Mouse (Mus musculus): Measurements from ENCODE around the gene 2210016L21Rik. TPM values are rescaled to one million over a fixed set of nuclear protein-coding genes. Genes with fewer than 3 reads are reported as not detected.
A peak's percentile ranks its signal among the peaks of the same experiment; 100 is the strongest.

2210016L21Rik gene
- polyA plus RNA-seq, 1 experiment from 2014 or later: 50.7 TPM

DNA sequence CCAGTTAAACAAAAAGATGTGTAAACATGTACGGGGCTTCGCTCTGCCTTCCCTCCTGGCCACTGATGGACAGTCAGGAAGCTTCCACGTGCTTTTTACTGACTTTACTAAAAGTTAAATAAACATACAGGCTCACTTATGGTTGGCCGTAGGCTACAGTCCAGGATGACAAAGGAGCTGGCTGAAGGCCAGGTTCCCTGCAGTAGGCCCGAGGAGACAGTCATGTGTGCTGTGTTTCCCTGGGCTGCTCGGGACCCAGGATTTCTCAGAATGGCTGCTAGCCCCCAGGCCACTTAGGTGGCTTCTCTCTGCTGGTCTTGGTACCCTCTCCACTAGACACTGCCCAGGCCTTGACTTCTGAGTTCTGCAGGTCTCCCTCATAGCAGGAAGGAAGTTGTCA, 6.9 kb downstream of the 2210016L21Rik start:
- Histone ChIP-seq H3K4me2 (ENCODE audit: low read depth, low read length) (no peak overlapping the region), H3K4me1 (ENCODE audit: control insufficient read depth, insufficient read depth, low read length) (no peaks in the 10 kb centered on the region), H3K27me3 (ENCODE audit: control insufficient read depth, insufficient read depth, low read length) (no peaks in the 10 kb centered on the region), H3K9me3 (replicated peaks; ENCODE audit: control insufficient read depth, low read length) (no peaks in the 10 kb centered on the region), H3K4me3 (ENCODE audit: low read depth, low read length) (no peak overlapping the region), H3K27ac (replicated peaks; ENCODE audit: low read depth, low read length) (0 out of 2 replicates have a peak overlapping the region, but pooled peaks have one; percentile 8), H3K36me3 (replicated peaks; ENCODE audit: control insufficient read depth, insufficient read depth, low read depth, low read length) (peaks cover 8% of the 10 kb centered on the region), H3K9ac (replicated peaks; ENCODE audit: low read length) (no peak overlapping the region)
- DNase-seq (ENCODE audit: low spot score) (no peak), ATAC-seq (replicated peaks; ENCODE audit: insufficient number of reproducible peaks, low FRiP score, low TSS enrichment, low read depth) (no peak)
- WGBS: 75% methylated on average over 6 of the region's 6 CpGs

DNA sequence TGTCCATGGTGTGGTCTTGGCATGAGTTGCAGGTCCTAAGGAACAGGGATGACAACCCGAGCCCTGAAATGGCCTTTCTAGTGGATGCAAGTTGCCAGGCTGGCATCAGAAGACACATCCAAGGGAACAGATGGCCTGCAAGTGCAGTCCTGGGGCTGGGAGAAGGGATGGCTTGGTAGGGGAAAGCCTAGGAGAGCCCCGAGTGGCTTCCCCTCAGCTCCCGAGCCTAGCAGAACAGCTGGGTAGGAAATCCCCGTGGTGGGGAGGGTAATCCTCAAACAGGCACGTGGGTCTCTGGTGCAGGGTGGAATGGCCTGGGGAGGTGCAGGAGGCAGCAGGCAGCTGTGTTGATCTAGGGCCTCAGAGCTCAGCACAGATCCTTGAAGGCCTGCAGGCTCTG, 7.4 kb downstream of the 2210016L21Rik start:
- no peak overlapping the region for H3K4me2 ChIP-seq (ENCODE audit: low read depth, low read length)
- H3K27me3 ChIP-seq (ENCODE audit: control insufficient read depth, insufficient read depth, low read length): no peaks in the 10 kb centered on the region
- no peak overlapping the region for H3K9ac ChIP-seq (replicated peaks; ENCODE audit: low read length)
- 0 out of 2 replicates have a peak overlapping the region, but pooled peaks have one; percentile 8 for H3K27ac ChIP-seq (replicated peaks; ENCODE audit: low read depth, low read length)
- H3K9me3 ChIP-seq (replicated peaks; ENCODE audit: control insufficient read depth, low read length): no peaks in the 10 kb centered on the region
- peaks cover 8% of the 10 kb centered on the region for H3K36me3 ChIP-seq (replicated peaks; ENCODE audit: control insufficient read depth, insufficient read depth, low read depth, low read length)
- ATAC-seq (replicated peaks; ENCODE audit: insufficient number of reproducible peaks, low FRiP score, low TSS enrichment, low read depth): no peak; the same call in 1 of the 2 replicates
- H3K4me3 ChIP-seq (ENCODE audit: low read depth, low read length): no peak overlapping the region
- WGBS: 66% methylated on average over 5 of the region's 5 CpGs
- no peaks in the 10 kb centered on the region for H3K4me1 ChIP-seq (ENCODE audit: control insufficient read depth, insufficient read depth, low read length)
- no peak for DNase-seq (ENCODE audit: low spot score)

DNA sequence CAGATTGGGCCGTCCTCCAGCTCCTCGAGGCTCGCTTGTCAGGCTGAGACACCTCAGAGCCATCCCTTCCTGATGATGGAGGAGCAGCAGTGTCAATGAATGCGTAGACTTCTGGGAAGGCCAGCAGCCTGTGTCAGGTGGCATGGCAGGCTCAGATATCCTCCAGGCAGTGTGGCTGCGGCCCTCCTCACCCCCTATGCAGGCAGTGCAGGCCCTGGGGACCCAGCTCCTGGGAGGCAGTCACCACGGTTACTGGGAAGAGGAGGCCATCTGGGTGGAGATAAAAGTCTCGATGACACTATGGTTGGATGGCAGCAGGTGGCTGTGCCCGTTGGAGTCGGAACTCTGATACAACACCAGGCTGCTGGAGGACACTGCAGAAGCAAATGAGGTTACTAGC, 7.9 kb downstream of the 2210016L21Rik start:
- no peak overlapping the region for H3K27ac ChIP-seq (replicated peaks; ENCODE audit: low read depth, low read length)
- H3K9ac ChIP-seq (replicated peaks; ENCODE audit: low read length): no peak overlapping the region
- H3K4me2 ChIP-seq (ENCODE audit: low read depth, low read length): no peak overlapping the region
- H3K9me3 ChIP-seq (replicated peaks; ENCODE audit: control insufficient read depth, low read length): no peaks in the 10 kb centered on the region
- DNase-seq (ENCODE audit: low spot score) (no peak), ATAC-seq (replicated peaks; ENCODE audit: insufficient number of reproducible peaks, low FRiP score, low TSS enrichment, low read depth) (no peak)
- H3K4me1 ChIP-seq (ENCODE audit: control insufficient read depth, insufficient read depth, low read length): no peaks in the 10 kb centered on the region
- peaks cover 8% of the 10 kb centered on the region for H3K36me3 ChIP-seq (replicated peaks; ENCODE audit: control insufficient read depth, insufficient read depth, low read depth, low read length)
- H3K27me3 ChIP-seq (ENCODE audit: control insufficient read depth, insufficient read depth, low read length): no peaks in the 10 kb centered on the region
- H3K4me3 ChIP-seq (ENCODE audit: low read depth, low read length): no peak overlapping the region
- 84% methylated on average over 9 of the region's 9 CpGs for WGBS

DNA sequence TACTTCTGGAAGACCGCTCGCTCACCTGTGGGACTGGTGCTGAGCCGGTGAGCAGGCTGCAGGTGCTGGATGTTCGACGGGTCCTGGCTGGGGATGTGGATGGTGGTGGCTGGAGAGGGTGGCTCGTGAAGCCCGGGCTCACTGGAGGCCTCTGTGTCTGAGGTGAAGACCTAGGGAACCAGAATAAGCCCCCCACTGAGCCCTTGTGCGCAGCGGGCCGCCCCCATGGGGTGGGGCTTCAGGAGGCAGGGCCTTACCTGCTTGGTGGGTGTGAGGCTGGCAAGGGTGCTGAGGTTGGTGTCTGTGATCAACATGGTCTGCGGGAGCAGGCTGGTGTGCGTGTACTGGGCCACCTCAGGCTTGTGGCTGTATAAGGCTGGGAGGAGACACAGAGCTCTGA, 8.7 kb downstream of the 2210016L21Rik start:
- H3K4me2 ChIP-seq (ENCODE audit: low read depth, low read length): no peak overlapping the region
- no peak for DNase-seq (ENCODE audit: low spot score)
- H3K9me3 ChIP-seq (replicated peaks; ENCODE audit: control insufficient read depth, low read length): no peaks in the 10 kb centered on the region
- H3K4me1 ChIP-seq (ENCODE audit: control insufficient read depth, insufficient read depth, low read length): no peaks in the 10 kb centered on the region
- H3K27me3 ChIP-seq (ENCODE audit: control insufficient read depth, insufficient read depth, low read length): no peaks in the 10 kb centered on the region
- H3K4me3 ChIP-seq (ENCODE audit: low read depth, low read length): no peak overlapping the region
- no peak overlapping the region for H3K27ac ChIP-seq (replicated peaks; ENCODE audit: low read depth, low read length)
- H3K9ac ChIP-seq (replicated peaks; ENCODE audit: low read length): no peak overlapping the region
- ATAC-seq (replicated peaks; ENCODE audit: insufficient number of reproducible peaks, low FRiP score, low TSS enrichment, low read depth): no peak
- H3K36me3 ChIP-seq (replicated peaks; ENCODE audit: control insufficient read depth, insufficient read depth, low read depth, low read length): peaks cover 8% of the 10 kb centered on the region
- WGBS: 64% methylated on average over 12 of the region's 12 CpGs

DNA sequence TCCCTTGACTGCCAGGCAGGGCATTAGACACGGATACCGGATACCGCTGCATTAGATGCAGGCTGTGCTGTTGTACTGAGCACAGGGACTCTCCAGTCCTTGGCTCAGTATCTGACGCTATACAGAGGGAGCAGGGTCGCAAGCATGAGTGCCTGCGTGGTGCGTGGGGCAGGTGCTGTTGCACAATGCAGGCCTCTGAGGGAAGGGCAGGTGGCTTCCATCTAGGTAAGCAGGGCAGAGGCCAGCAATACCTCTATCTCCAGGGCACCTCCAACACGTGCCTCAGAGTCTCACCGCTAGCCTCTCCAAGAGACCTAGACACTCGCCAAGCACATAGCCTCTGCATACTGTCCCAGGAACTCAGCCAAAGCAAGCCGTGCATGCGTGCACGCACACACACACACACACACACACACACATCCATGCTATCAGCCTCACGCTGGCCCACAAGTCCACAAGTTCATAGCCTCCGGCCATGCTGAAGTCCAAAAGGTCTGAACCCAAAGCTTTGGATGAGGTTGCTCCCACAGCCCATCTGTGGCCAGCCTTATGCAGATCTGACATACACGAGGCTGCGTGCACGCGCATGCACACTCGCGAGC, 9.4 kb downstream of the 2210016L21Rik start:
- Histone ChIP-seq H3K4me2 (ENCODE audit: low read depth, low read length) (no peak overlapping the region), H3K27ac (replicated peaks; ENCODE audit: low read depth, low read length) (no peak overlapping the region), H3K36me3 (replicated peaks; ENCODE audit: control insufficient read depth, insufficient read depth, low read depth, low read length) (peaks cover 8% of the 10 kb centered on the region), H3K9ac (replicated peaks; ENCODE audit: low read length) (no peak overlapping the region), H3K27me3 (ENCODE audit: control insufficient read depth, insufficient read depth, low read length) (no peaks in the 10 kb centered on the region), H3K9me3 (replicated peaks; ENCODE audit: control insufficient read depth, low read length) (no peaks in the 10 kb centered on the region), H3K4me1 (ENCODE audit: control insufficient read depth, insufficient read depth, low read length) (no peaks in the 10 kb centered on the region), H3K4me3 (ENCODE audit: low read depth, low read length) (no peak overlapping the region)
- DNase-seq (ENCODE audit: low spot score) (no peak), ATAC-seq (replicated peaks; ENCODE audit: insufficient number of reproducible peaks, low FRiP score, low TSS enrichment, low read depth) (no peak)
- WGBS: 84% methylated on average over 21 of the region's 21 CpGs

DNA sequence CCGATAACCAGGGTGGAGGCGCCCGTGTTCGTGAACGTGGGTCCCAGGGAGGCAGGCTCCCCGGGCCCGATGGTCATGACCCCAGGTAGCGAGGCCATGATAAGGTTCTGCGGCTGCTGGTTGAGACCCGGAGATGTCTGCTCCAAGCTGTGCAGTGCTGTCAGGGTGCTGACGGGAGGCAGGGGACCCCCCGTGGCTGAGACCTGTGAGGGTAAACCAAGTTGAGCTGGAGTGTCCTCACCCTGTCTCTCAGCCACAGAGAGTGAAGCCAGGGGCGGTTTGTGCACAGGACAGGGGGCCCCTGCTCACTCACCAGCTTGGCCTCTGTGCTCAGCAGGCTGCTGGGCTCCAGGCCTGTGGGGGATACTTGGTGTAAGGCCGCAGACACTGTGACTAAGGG, 11.4 kb downstream of the 2210016L21Rik start:
- no peak overlapping the region for H3K4me3 ChIP-seq (ENCODE audit: low read depth, low read length)
- peaks cover 8% of the 10 kb centered on the region for H3K36me3 ChIP-seq (replicated peaks; ENCODE audit: control insufficient read depth, insufficient read depth, low read depth, low read length)
- WGBS: 86% methylated on average over 14 of the region's 14 CpGs
- H3K27ac ChIP-seq (replicated peaks; ENCODE audit: low read depth, low read length): no peak overlapping the region
- no peak overlapping the region for H3K9ac ChIP-seq (replicated peaks; ENCODE audit: low read length)
- no peaks in the 10 kb centered on the region for H3K9me3 ChIP-seq (replicated peaks; ENCODE audit: control insufficient read depth, low read length)
- no peak for DNase-seq (ENCODE audit: low spot score)
- ATAC-seq (replicated peaks; ENCODE audit: insufficient number of reproducible peaks, low FRiP score, low TSS enrichment, low read depth): no peak
- H3K27me3 ChIP-seq (ENCODE audit: control insufficient read depth, insufficient read depth, low read length): no peaks in the 10 kb centered on the region
- H3K4me2 ChIP-seq (ENCODE audit: low read depth, low read length): no peak overlapping the region
- H3K4me1 ChIP-seq (ENCODE audit: control insufficient read depth, insufficient read depth, low read length): no peaks in the 10 kb centered on the region

DNA sequence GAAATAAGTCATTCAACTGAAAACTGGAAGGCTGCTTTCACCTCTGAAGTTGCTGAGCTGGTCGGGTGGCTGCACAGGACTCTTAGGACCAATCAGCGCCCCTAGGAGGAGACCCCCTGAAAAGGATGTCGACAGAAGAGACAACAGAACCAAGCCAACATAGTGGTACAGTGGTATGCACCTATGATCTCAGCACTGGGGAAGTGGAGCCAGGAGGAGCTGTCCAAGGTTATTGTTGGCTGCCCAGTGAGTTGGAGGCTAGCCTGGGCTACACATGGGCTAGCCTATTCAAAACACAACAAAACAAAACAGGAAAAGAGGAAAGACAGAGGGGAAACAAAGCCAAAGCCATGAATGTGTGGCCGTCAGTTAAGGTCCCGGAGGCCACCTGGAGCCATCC, 16.1 kb downstream of the 2210016L21Rik start:
- Histone ChIP-seq H3K4me3 (ENCODE audit: low read depth, low read length) (no peak overlapping the region), H3K9me3 (replicated peaks; ENCODE audit: control insufficient read depth, low read length) (no peaks in the 10 kb centered on the region), H3K9ac (replicated peaks; ENCODE audit: low read length) (no peak overlapping the region), H3K4me2 (ENCODE audit: low read depth, low read length) (no peak overlapping the region), H3K4me1 (ENCODE audit: control insufficient read depth, insufficient read depth, low read length) (no peaks in the 10 kb centered on the region), H3K27ac (replicated peaks; ENCODE audit: low read depth, low read length) (no peak overlapping the region), H3K27me3 (ENCODE audit: control insufficient read depth, insufficient read depth, low read length) (no peaks in the 10 kb centered on the region), H3K36me3 (replicated peaks; ENCODE audit: control insufficient read depth, insufficient read depth, low read depth, low read length) (no peaks in the 10 kb centered on the region)
- no peak for DNase-seq (ENCODE audit: low spot score)
- 79% methylated on average over 5 of the region's 5 CpGs for WGBS
- no peak for ATAC-seq (replicated peaks; ENCODE audit: insufficient number of reproducible peaks, low FRiP score, low TSS enrichment, low read depth)

DNA sequence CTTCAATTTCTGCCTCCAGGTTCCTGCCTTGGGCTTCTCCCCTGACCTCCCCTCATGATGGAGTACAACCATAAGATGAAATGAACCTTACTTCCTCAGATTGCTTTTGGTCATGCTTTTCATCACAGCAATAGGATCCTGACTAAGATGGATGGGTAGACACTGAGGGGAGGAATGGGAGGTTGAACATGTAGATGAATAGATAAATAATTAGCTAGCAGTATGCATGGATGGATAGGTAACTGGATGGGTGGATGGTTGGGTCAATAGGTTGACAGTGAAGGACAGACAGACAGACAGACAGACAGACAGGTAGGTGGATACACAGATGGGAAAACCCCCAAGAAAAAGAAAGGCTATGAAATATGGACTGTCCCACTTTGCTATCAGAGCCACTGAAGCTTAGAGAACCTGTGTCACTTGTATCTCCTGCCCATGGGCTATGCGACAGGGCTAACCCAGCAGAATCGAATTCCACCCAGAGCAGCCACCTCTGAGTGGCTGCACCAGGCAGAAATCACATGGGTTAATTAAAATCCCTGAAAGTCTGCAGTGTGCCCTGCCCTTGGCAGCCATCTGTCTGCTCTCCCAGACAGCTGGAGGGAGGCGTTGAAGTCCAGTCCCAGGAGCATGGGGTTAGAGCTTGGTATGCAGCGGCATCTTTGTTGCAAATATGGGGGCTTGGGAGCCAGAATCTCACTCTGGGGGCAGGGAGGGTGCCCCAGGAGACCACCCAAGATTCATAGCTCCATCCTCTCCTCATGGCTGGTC, 19.8 kb downstream of the 2210016L21Rik start:
- WGBS: 49% methylated on average over 4 of the region's 4 CpGs
- ATAC-seq (replicated peaks; ENCODE audit: insufficient number of reproducible peaks, low FRiP score, low TSS enrichment, low read depth) (no peak; the same call in 1 of the 2 replicates), DNase-seq (ENCODE audit: low spot score) (peak; percentile 9)
- H3K4me3 ChIP-seq (ENCODE audit: low read depth, low read length): no peak overlapping the region
- no peaks in the 10 kb centered on the region for H3K9me3 ChIP-seq (replicated peaks; ENCODE audit: control insufficient read depth, low read length)
- H3K4me1 ChIP-seq (ENCODE audit: control insufficient read depth, insufficient read depth, low read length): no peaks in the 10 kb centered on the region
- no peaks in the 10 kb centered on the region for H3K36me3 ChIP-seq (replicated peaks; ENCODE audit: control insufficient read depth, insufficient read depth, low read depth, low read length)
- H3K4me2 ChIP-seq (ENCODE audit: low read depth, low read length): no peak overlapping the region
- no peak overlapping the region for H3K9ac ChIP-seq (replicated peaks; ENCODE audit: low read length)
- H3K27ac ChIP-seq (replicated peaks; ENCODE audit: low read depth, low read length): no peak overlapping the region
- H3K27me3 ChIP-seq (ENCODE audit: control insufficient read depth, insufficient read depth, low read length): no peaks in the 10 kb centered on the region
